Mouse (Mus musculus): ENCODE measurements around the gene Ctnna3.

- no peak for TF ChIP-seq CTCF (IDR thresholded peaks at IDR 0.05; ENCODE audit: low read depth)
- TF ChIP-seq EP300 (IDR thresholded peaks at IDR 0.05; ENCODE audit: low read depth): no peak
These were observed 246.4 kb downstream of the Ctnna3 start for GRCm38 (mm10) chr10:63676343-63676742.
